ENCODE assay signal across 11 mouse cellular contexts in the genomic region with DNA sequence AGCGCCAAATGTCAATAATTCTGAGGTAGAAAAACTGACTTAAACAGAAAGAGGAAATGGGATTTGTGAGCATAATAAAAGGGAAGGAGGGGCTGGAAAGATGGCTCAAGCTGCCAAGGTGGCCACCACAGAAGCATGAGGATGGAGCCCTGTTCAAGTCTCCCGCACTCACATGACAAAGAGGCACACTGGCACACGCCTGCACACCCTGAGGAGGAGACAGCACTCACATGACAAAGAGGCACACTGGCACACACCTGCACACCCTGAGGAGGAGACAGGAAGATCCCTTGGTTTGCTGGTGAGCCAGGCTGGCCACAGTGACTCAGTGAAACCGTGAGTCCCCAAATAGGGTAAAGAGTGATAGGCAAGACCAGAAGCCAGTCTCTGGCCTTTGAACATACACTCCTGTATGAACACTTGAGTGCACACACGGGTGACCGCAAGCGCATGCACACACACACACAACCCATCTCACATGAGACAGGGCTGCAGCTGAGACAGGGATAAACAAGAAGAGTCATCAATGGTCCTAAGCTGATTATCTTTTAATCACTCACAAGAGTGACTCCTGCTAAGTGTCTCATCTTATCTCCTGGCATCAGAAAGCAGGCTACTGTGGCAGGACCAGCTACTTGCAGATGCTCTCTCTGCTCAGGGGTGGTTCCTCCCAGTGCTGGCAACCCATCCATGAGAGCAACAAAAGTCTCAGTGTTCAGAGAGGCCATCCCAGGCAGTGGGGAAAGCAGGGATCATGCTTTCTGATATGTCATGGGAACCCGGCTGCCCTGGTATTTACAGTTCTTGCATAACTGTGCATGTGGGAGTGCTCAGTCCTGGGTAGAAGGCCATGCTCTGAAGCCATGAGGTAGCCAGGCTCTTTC. TPM values are rescaled to one million over a fixed set of nuclear protein-coding genes. Genes with fewer than 3 reads are reported as not detected.
DNase-seq lines count a peak whose midpoint lies in the region; ATAC-seq and TF ChIP-seq lines count a peak whose summit lies in the region.
"Had no signal": no experiment of that assay in that cellular context is flagged by ENCODE, and none has a peak within 500 bp of the region (broad histone marks: within the 10 kb centered on the region; RNA-seq: fewer than 3 reads in every experiment).

No protein-coding gene starts in this region.

- TF ChIP-seq CTCF in thymus, adult 2 months (IDR thresholded peaks at IDR 0.05; ENCODE audit: borderline replicate concordance, control insufficient read depth, extremely low read depth, insufficient read depth, low read length, poor library complexity) = no peak

- peak; percentile 91 for DNase-seq in adipocyte (ENCODE audit: low spot score)
- DNase-seq in liver, embryonic 13.5 days = peak; percentile 13
- peak; percentile 50 for DNase-seq in thymus, adult 2 months
- no peak for DNase-seq in kidney, postnatal 10 days
- no peak for DNase-seq in hindbrain, embryonic 10.5 days (ENCODE audit: low spot score)
- DNase-seq: adrenal gland, postnatal 10 days; cerebellum, adult 9-11 months had no signal

- TF ChIP-seq POLR2A in thymus, adult 2 months (IDR thresholded peaks at IDR 0.05; ENCODE audit: control insufficient read depth, extremely low read depth, insufficient read depth, low read length, poor library complexity) = no peak

- H3K4me1 ChIP-seq in heart, embryonic 16.5 days (ENCODE audit: control insufficient read depth, insufficient read depth, low read length) = peaks cover 6% of the 10 kb centered on the region; the same call in 1 of the 2 replicates
- peaks cover 3% of the 10 kb centered on the region; the same call in 1 of the 2 replicates for H3K4me1 ChIP-seq in heart, embryonic 11.5 days (ENCODE audit: control insufficient read depth, insufficient read depth, low read length)
- H3K4me1 ChIP-seq in liver, embryonic 13.5 days (replicated peaks) = peaks cover 29% of the 10 kb centered on the region
- peaks cover 35% of the 10 kb centered on the region for H3K4me1 ChIP-seq in thymus, adult 2 months (replicated peaks; ENCODE audit: control insufficient read depth, insufficient read depth, low read length)
- H3K4me1 ChIP-seq in hindbrain, embryonic 10.5 days (replicated peaks) = peaks cover 10% of the 10 kb centered on the region
- no peaks in the 10 kb centered on the region for H3K4me1 ChIP-seq in hindbrain, embryonic 16.5 days (ENCODE audit: control insufficient read depth, insufficient read depth, low read depth, low read length)

- H3K36me3 ChIP-seq in heart, embryonic 16.5 days (ENCODE audit: control insufficient read depth, insufficient read depth) = no peaks in the 10 kb centered on the region
- H3K36me3 ChIP-seq in heart, embryonic 11.5 days (ENCODE audit: control insufficient read depth, insufficient read depth, low read length) = no peaks in the 10 kb centered on the region
- H3K36me3 ChIP-seq in liver, embryonic 13.5 days = no peaks in the 10 kb centered on the region
- no peaks in the 10 kb centered on the region for H3K36me3 ChIP-seq in thymus, adult 2 months (ENCODE audit: control insufficient read depth, insufficient read depth, low read length)
- no peaks in the 10 kb centered on the region for H3K36me3 ChIP-seq in hindbrain, embryonic 10.5 days
- no peaks in the 10 kb centered on the region for H3K36me3 ChIP-seq in hindbrain, embryonic 16.5 days (ENCODE audit: control insufficient read depth, insufficient read depth, low read length)
- H3K36me3 ChIP-seq: forebrain, embryonic 10.5 days had no signal

- no peaks in the 10 kb centered on the region for H3K27me3 ChIP-seq in heart, embryonic 16.5 days (ENCODE audit: control insufficient read depth, insufficient read depth, low read length)
- no peaks in the 10 kb centered on the region for H3K27me3 ChIP-seq in heart, embryonic 11.5 days (ENCODE audit: control insufficient read depth, insufficient read depth, low read length)
- no peaks in the 10 kb centered on the region for H3K27me3 ChIP-seq in liver, embryonic 13.5 days
- H3K27me3 ChIP-seq in thymus, adult 2 months (ENCODE audit: control insufficient read depth, insufficient read depth, low read length) = no peaks in the 10 kb centered on the region
- no peaks in the 10 kb centered on the region for H3K27me3 ChIP-seq in hindbrain, embryonic 10.5 days (ENCODE audit: insufficient read depth, poor library complexity, severe bottlenecking)
- no peaks in the 10 kb centered on the region for H3K27me3 ChIP-seq in hindbrain, embryonic 16.5 days (replicated peaks; ENCODE audit: control insufficient read depth, insufficient read depth, low read length)

- no peak overlapping the region for H3K4me3 ChIP-seq in heart, embryonic 16.5 days (ENCODE audit: low read length)
- H3K4me3 ChIP-seq in heart, embryonic 11.5 days (ENCODE audit: low read depth, low read length) = no peak overlapping the region
- H3K4me3 ChIP-seq in liver, embryonic 13.5 days (replicated peaks) = no peak overlapping the region
- H3K4me3 ChIP-seq in thymus, adult 2 months (ENCODE audit: control insufficient read depth, insufficient read depth, low read length) = no peak overlapping the region
- H3K4me3 ChIP-seq in hindbrain, embryonic 10.5 days = no peak overlapping the region
- no peak overlapping the region for H3K4me3 ChIP-seq in hindbrain, embryonic 16.5 days (ENCODE audit: low read length)
- H3K4me3 ChIP-seq: forebrain, embryonic 10.5 days had no signal

- no peak overlapping the region for H3K4me2 ChIP-seq in heart, embryonic 16.5 days (ENCODE audit: low read depth, low read length)
- H3K4me2 ChIP-seq in heart, embryonic 11.5 days = no peak overlapping the region
- no peak overlapping the region for H3K4me2 ChIP-seq in liver, embryonic 13.5 days
- no peak overlapping the region for H3K4me2 ChIP-seq in hindbrain, embryonic 16.5 days (ENCODE audit: low read length)

- H3K9ac ChIP-seq in heart, embryonic 16.5 days (ENCODE audit: low read length) = no peak overlapping the region
- H3K9ac ChIP-seq in heart, embryonic 11.5 days (ENCODE audit: low read depth, low read length) = no peak overlapping the region
- no peak overlapping the region for H3K9ac ChIP-seq in liver, embryonic 13.5 days
- no peak overlapping the region for H3K9ac ChIP-seq in hindbrain, embryonic 16.5 days (ENCODE audit: low read depth, low read length)

- 69% methylated on average over 8 of the region's 8 CpGs for WGBS in heart, embryonic 16.5 days
- 76% methylated on average over 8 of the region's 8 CpGs for WGBS in heart, embryonic 11.5 days (ENCODE audit: insufficient replicate concordance)
- WGBS in liver, embryonic 13.5 days (ENCODE audit: insufficient replicate concordance) = 55% methylated on average over 8 of the region's 8 CpGs
- 12% methylated on average over 8 of the region's 8 CpGs for WGBS in thymus, adult 2 months
- WGBS in hindbrain, embryonic 10.5 days = 86% methylated on average over 8 of the region's 8 CpGs
- 86% methylated on average over 8 of the region's 8 CpGs for WGBS in hindbrain, embryonic 16.5 days

- no peak; the same call in 1 of the 2 replicates for ATAC-seq in heart, embryonic 16.5 days (replicated peaks; ENCODE audit: extremely low read depth, insufficient read depth, low FRiP score)
- no peak for ATAC-seq in heart, embryonic 11.5 days (replicated peaks; ENCODE audit: insufficient number of reproducible peaks, low FRiP score, low TSS enrichment)
- peak; percentile 59 for ATAC-seq in liver, embryonic 13.5 days (ENCODE audit: low read depth)
- no peak for ATAC-seq in hindbrain, embryonic 16.5 days

- H3K9me3 ChIP-seq in heart, embryonic 16.5 days (replicated peaks; ENCODE audit: control insufficient read depth, low read length) = no peaks in the 10 kb centered on the region
- no peaks in the 10 kb centered on the region for H3K9me3 ChIP-seq in heart, embryonic 11.5 days (replicated peaks; ENCODE audit: control insufficient read depth, low read length)
- H3K9me3 ChIP-seq in liver, embryonic 13.5 days (replicated peaks) = no peaks in the 10 kb centered on the region
- H3K9me3 ChIP-seq in hindbrain, embryonic 10.5 days = no peaks in the 10 kb centered on the region
- no peaks in the 10 kb centered on the region for H3K9me3 ChIP-seq in hindbrain, embryonic 16.5 days (ENCODE audit: control insufficient read depth, low read length)
- H3K9me3 ChIP-seq: forebrain, embryonic 10.5 days had no signal

- peak overlapping the region; percentile 52 for H3K27ac ChIP-seq in heart, embryonic 16.5 days (ENCODE audit: low read length)
- H3K27ac ChIP-seq in heart, embryonic 11.5 days (ENCODE audit: low read depth, low read length) = no peak overlapping the region
- H3K27ac ChIP-seq in liver, embryonic 13.5 days = peak overlapping the region; percentile 34; the same call in 1 of the 2 replicates
- H3K27ac ChIP-seq in thymus, adult 2 months (ENCODE audit: control insufficient read depth, insufficient read depth, low read length) = peak overlapping the region; percentile 5; the same call in 1 of the 2 replicates
- no peak overlapping the region for H3K27ac ChIP-seq in hindbrain, embryonic 10.5 days
- no peak overlapping the region for H3K27ac ChIP-seq in hindbrain, embryonic 16.5 days (ENCODE audit: low read depth, low read length)
- H3K27ac ChIP-seq: forebrain, embryonic 10.5 days had no signal

RNA-seq across cellular contexts. Expression of a gene that starts 11.0 kb away (rescaled TPM):
- polyA plus RNA-seq in heart, embryonic 16.5 days (2015; fragmentation: Nextera tagmentation; extraction: Ambion mirVana) = 135 and 151 TPM in 2 replicates
- polyA plus RNA-seq in heart, embryonic 11.5 days (2014; fragmentation: Nextera tagmentation; extraction: Ambion mirVana) = 141 and 145 TPM in 2 replicates
- polyA plus RNA-seq in liver, embryonic 13.5 days (2015; fragmentation: Nextera tagmentation; extraction: Ambion mirVana) = 82.1 and 95.7 TPM in 2 replicates
- polyA plus RNA-seq in thymus, adult 2 months (2012; rRNA removed) = 113 and 118 TPM in 2 replicates
- 126 and 131 TPM in 2 replicates for polyA plus RNA-seq in hindbrain, embryonic 10.5 days (2016; fragmentation: Nextera tagmentation; extraction: Ambion mirVana)
- polyA plus RNA-seq in hindbrain, embryonic 16.5 days (2015; fragmentation: Nextera tagmentation; extraction: Ambion mirVana) = 148 TPM in 2 replicates

RNA-seq across cellular contexts. Expression of a gene that starts 32.5 kb away (rescaled TPM):
- 12.9 and 13.0 TPM in 2 replicates for polyA plus RNA-seq in heart, embryonic 16.5 days (2015; fragmentation: Nextera tagmentation; extraction: Ambion mirVana)
- polyA plus RNA-seq in heart, embryonic 11.5 days (2014; fragmentation: Nextera tagmentation; extraction: Ambion mirVana) = 14.4 and 17.8 TPM in 2 replicates
- 8.6 and 11.4 TPM in 2 replicates for polyA plus RNA-seq in liver, embryonic 13.5 days (2015; fragmentation: Nextera tagmentation; extraction: Ambion mirVana)
- polyA plus RNA-seq in thymus, adult 2 months (2012; rRNA removed) = 12.2 and 13.9 TPM in 2 replicates
- 23.0 and 26.7 TPM in 2 replicates for polyA plus RNA-seq in hindbrain, embryonic 10.5 days (2016; fragmentation: Nextera tagmentation; extraction: Ambion mirVana)
- polyA plus RNA-seq in hindbrain, embryonic 16.5 days (2015; fragmentation: Nextera tagmentation; extraction: Ambion mirVana) = 7.4 and 10.3 TPM in 2 replicates

Comparison
In these comparisons a context has a peak if more than half of its experiments do, and no peak if none do; other contexts are left out.
1. H3K27ac ChIP-seq: peak in heart, embryonic 16.5 days (single experiment), liver, embryonic 13.5 days (single experiment) and thymus, adult 2 months (single experiment); none in heart, embryonic 11.5 days (single experiment), hindbrain, embryonic 10.5 days (single experiment) and hindbrain, embryonic 16.5 days (single experiment).
2. DNase-seq: peak in adipocyte (single experiment), liver, embryonic 13.5 days (single experiment) and thymus, adult 2 months (single experiment); none in kidney, postnatal 10 days (single experiment) and hindbrain, embryonic 10.5 days (single experiment).